Mouse (Mus musculus): ENCODE results near the gene Ifnar2.

- no peak for TF ChIP-seq HCFC1 (IDR thresholded peaks at IDR 0.05; ENCODE audit: borderline replicate concordance, insufficient read depth, low read length)
- TF ChIP-seq ZNF384 (IDR thresholded peaks at IDR 0.05; ENCODE audit: low read depth, low read length) = no peak
These were observed 74.9 kb downstream of the Ifnar2 start for GRCm38 (mm10) chr16:91447512-91447900.
